Mouse (Mus musculus) spleen, postnatal 0 days (tissue): ENCODE measurements around the gene Tedc1. TPM values are rescaled to one million over a fixed set of nuclear protein-coding genes. Genes with fewer than 3 reads are reported as not detected.

Source experiments
- polyA plus RNA-seq: library from polyadenylated mRNA; unstranded; fragments of >200 nt; fragmentation: Nextera tagmentation; extraction: Ambion mirVana; gene quantifications from 2 replicates; pipeline ENCODE4 v1.2.1, GENCODE M21; 2015

Tedc1 gene
- 14.0 and 14.7 TPM in 2 replicates for polyA plus RNA-seq

DNA sequence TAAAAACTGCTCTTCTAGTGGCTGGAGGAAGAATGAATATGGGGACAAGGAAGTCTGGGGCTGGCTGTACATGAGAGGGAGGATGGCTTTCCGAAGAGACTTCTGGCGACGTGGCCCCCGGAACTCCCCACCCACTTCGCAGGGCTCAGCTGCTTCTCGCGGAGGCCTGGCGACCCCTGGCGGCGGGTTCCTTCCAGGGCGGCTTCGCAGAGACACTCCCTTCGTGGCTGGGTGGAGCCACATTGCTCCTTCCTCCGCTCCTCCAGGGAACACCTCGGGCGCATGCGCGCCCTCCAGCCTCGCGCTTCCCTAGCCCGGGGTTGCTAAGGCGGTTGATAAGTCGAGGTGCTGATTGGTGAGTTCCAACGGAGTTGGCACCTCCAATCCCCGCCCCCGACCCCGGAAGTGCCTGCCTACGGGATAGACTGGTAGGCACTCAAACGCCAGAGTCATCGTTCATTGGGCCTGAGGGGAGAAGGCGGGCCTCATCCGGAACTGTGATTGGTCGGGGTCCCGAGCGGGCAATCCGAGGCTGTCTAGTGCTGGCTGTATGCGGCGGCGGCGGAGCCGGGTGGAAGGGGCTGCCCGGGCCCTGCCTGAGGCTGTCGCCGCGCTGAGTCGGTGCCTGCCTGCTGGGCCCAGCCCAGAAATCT lies at the start of gene Tedc1:
Tedc1 (plus strand) TSS at position 535 of the 653 bp plus-strand sequence.

DNA sequence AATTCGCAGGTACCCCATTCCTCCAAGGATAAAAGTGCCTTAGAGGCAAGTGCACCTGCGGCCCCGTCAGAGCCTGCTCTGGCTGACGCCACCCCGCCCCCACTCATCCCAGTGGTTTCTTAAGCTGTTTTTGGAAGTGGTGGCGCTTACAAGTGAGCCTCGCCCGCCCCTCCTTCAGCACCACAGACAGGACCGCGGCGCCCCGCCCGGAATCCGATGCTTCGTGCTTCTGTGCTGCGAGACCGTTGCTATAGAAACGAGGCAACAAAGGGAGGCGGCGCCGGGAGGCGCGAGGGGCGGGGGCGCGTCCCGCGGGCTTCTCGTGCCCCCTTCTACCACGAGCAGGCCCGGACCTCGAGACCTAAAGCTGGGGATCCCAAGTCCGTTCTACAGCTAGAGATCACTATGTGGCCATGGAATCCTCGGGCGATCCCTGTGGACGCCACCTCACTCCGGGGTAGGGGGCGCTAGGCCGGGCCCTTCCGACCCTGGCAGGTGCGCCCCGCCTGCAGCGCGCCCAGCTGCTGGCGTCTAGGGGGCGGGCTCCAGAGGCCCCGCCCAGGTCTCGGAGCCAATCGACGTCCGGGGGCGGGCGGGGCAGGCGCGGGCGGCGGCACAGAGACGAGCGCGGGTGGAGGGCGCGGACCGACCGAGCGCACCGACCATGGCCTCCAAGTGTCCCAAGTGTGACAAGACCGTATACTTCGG lies 16.2 kb upstream of the Tedc1 start, which contains the start of gene Crip2:
Crip2 (plus strand) TSS at position 329 of the 708 bp plus-strand sequence.

DNA sequence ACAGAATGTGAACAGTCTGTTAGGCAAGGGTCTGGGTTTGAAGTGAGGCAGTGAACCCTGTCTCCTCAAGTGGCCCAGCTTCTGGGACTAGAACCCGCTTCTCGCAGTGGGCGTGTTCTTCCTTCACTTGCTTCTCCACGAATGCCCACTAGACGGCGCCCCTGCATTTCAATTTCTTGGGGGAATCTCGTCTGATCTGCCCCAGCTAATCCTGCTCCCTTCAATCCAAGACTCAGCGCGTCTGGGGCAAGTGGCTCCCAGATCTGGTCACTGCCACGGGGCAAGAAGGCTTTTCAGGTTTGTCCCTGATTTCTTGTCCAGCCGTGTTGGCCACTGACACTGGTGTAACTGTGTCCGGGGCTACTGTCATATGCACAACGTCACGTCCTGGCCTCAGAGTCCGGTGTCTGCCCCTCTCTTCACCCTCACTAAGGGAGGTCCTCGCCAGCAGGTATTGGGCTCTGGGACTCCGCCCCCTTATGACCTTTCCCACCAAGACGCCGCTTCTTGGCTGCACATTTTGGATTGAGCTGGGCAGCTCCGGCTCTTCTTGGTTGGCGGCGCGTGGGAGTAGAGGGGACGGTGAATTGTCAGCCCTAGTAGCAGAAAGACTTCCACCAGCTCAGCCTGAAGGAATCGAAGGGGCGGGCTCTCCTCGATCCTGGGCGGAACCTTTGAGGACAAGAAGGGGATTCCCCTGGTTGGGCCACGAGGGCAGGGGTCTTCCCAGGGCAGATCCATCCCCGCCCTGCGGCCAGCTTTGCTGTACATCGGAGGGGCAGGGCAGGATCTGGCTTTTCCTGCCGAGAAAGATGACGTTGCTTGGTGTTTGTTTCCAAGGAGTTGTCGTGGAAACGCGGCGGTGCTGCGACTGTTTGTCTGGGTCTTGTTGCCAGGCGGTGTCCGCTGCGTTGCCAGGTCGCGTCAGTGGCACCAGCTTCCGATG lies 9.8 kb upstream of the Tedc1 start, which contains the start of gene Crip1:
Crip1 (plus strand) TSS at position 205 of the 946 bp plus-strand sequence.

DNA sequence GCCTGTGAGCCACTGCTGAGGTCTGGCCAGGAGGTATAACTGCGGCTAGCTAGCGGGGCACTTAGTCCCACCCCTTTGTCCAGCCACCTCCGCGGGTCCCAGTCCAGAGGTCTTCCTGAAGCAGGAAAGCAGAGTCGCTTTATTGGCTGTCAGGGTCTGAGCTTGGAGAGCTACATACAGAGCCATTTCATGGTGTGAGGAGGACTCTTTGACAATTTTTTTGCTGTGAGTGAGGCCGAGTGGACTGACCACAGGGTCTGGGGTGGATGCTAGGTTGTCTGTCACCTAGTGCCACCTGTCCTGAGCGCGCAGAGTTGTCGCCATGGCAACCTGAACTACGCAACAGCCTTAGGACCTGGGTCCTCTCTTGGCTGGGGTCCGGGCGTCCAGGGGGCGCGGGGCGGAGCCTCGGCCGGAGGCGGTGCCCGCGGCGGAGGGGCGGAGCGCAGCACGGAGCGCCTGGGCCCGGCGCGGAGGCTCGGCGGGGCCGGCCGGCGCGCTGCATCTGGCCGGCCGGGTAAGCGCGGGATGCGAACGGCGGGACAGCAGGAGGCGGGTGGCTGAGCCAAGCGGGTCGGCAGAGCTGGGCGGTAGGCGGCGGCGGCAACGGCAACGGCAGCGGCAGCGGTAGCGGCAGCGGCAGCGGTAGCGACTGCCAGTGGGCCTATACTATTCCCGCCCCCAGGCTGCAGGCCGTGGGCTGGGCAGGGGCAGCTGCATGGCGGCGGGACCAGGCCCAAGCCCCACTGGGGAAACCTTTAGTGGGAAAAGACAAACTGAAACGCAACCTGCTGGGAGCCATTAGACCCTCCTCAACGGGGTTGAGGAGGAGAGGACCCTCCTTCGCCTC lies 29.4 kb downstream of the Tedc1 start, which contains the start of gene Tmem121:
Tmem121 (plus strand) TSS at position 489 of the 850 bp plus-strand sequence.

Other genes with a start within 250 kb of the Tedc1 start
- gene Jag2, start 226.6 kb upstream of the Tedc1 start, polyA plus RNA-seq = 0.90 and 1.3 TPM in 2 replicates
- 24.7 and 32.5 TPM in 2 replicates for gene Nudt14, start 214.3 kb upstream of the Tedc1 start, polyA plus RNA-seq
- 9.0 and 11.7 TPM in 2 replicates for gene Btbd6, start 179.9 kb upstream of the Tedc1 start, polyA plus RNA-seq
- gene Brf1, start 155.7 kb upstream of the Tedc1 start, polyA plus RNA-seq = 46.0 and 52.5 TPM in 2 replicates
- 9.3 and 9.8 TPM in 2 replicates for gene Pacs2, start 141.9 kb upstream of the Tedc1 start, polyA plus RNA-seq
- not detected in 2 replicates for gene Tex22, start 81.9 kb upstream of the Tedc1 start, polyA plus RNA-seq
- gene Mta1, start 58.1 kb upstream of the Tedc1 start, polyA plus RNA-seq = 9.7 and 10.4 TPM in 2 replicates
- 121 and 135 TPM in 2 replicates for gene Crip2, start 16.2 kb upstream of the Tedc1 start, polyA plus RNA-seq
- gene Crip1, start 10.1 kb upstream of the Tedc1 start, polyA plus RNA-seq = 562 and 624 TPM in 2 replicates
- 2.0 and 2.1 TPM in 2 replicates for gene Tmem121, start 29.5 kb downstream of the Tedc1 start, polyA plus RNA-seq